Mouse (Mus musculus) ES-E14 (cell line): Measurements from ENCODE around the gene Znrf4. TPM values are rescaled to one million over a fixed set of nuclear protein-coding genes. Genes with fewer than 3 reads are reported as not detected.

Source experiments
- DNase-seq: peaks from one replicate; pipeline ENCODE4 v3.0.0-alpha.2; 2013; ENCODE audit warnings: low read depth, low spot score
- H3K27ac ChIP-seq: 2 replicates; pipeline ENCODE4 v1.5.1; 2012; ENCODE audit warnings: low read depth, mild to moderate bottlenecking, low read length, moderate library complexity, mixed read lengths; ENCODE audit not compliant: poor library complexity, insufficient read depth, severe bottlenecking
- H3K36me3 ChIP-seq: 2 replicates; pipeline ENCODE4 v1.6.1; 2012; ENCODE audit warnings: mild to moderate bottlenecking, low read length, moderate library complexity, mixed read lengths; ENCODE audit not compliant: control insufficient read depth, poor library complexity, insufficient read depth, severe bottlenecking
- H3K4me1 ChIP-seq, 2 experiments: fragments of 150-350 bp in 1 of 2; sonication (generic) in 1 of 2; 2 replicates each; pipeline ENCODE4 v1.6.1; 2012; ENCODE audit warnings: low read length in 2 of 2, mild to moderate bottlenecking in 1 of 2, mixed read lengths in 1 of 2; ENCODE audit not compliant: control insufficient read depth in 2 of 2, insufficient read depth in 2 of 2, poor library complexity in 1 of 2
- H3K4me3 ChIP-seq, 2 experiments: fragments of 150-350 bp in 1 of 2; sonication (generic) in 1 of 2; 2 replicates each; pipeline ENCODE4 v1.5.1; 2012; ENCODE audit warnings: low read length in 2 of 2, low read depth in 1 of 2, mild to moderate bottlenecking in 1 of 2, mixed read lengths in 1 of 2; ENCODE audit not compliant: insufficient read depth in 1 of 2, poor library complexity in 1 of 2, severe bottlenecking in 1 of 2
- H3K9ac ChIP-seq: 2 replicates; pipeline ENCODE4 v1.6.1; 2012; ENCODE audit warnings: low read depth, mild to moderate bottlenecking, low read length, mixed read lengths; ENCODE audit not compliant: poor library complexity, insufficient read depth, severe bottlenecking
- H3K9me3 ChIP-seq: fragments of 150-350 bp; sonication (generic); 2 replicates; pipeline ENCODE4 v1.6.1; 2012; ENCODE audit warnings: low read depth, mild to moderate bottlenecking, low read length; ENCODE audit not compliant: control insufficient read depth, insufficient read depth
- CHD2 ChIP-seq: IDR thresholded peaks from 2 replicates; pipeline ENCODE4 v1.6.1; 2014; ENCODE audit warnings: mild to moderate bottlenecking, low read depth, low read length, inconsistent platforms
- HCFC1 ChIP-seq: IDR thresholded peaks from 2 replicates; pipeline ENCODE4 v1.6.1; 2012; ENCODE audit warnings: low read length, inconsistent platforms, borderline replicate concordance; ENCODE audit not compliant: insufficient read depth
- MAFK ChIP-seq: IDR thresholded peaks from 2 replicates; pipeline ENCODE4 v1.6.1; 2014; ENCODE audit warnings: mild to moderate bottlenecking, low read depth, low read length, inconsistent platforms; ENCODE audit not compliant: insufficient read depth
- ZC3H11A ChIP-seq: IDR thresholded peaks from 2 replicates; pipeline ENCODE4 v1.6.1; 2012; ENCODE audit warnings: low read depth, mild to moderate bottlenecking, inconsistent platforms, low read length, borderline replicate concordance
- ZNF384 ChIP-seq: IDR thresholded peaks from 2 replicates; pipeline ENCODE4 v1.6.1; 2012; ENCODE audit warnings: low read depth, low read length, inconsistent platforms
- in situ Hi-C, 2 experiments: fragments of 600-800 bp; cut with MboI; formaldehyde crosslinking; loops; one replicate each; pipeline ENCODE4 v1.15.1; 2025; ENCODE audit warnings: low sequenced_read_pairs in 2 of 2, inconsistent platforms in 1 of 2; ENCODE audit not compliant: unreplicated experiment in 2 of 2
- total RNA-seq: library from RNA; depleted of rRNA; stranded (reverse); fragments of 300-350 nt; gene quantifications from 2 replicates; pipeline ENCODE4 v1.2.3, GENCODE M21; 2012

The Znrf4 gene
- total RNA-seq, 1 experiment, result not detected

GRCm38 (mm10) chr17:56478191-56478611, 34.0 kb downstream of the Znrf4 start:
- no peak for TF ChIP-seq ZNF384
- Histone ChIP-seq H3K4me3 (no peak overlapping the region), H3K9ac (no peak overlapping the region), H3K4me1 (peaks cover 7 to 22% of the 10 kb centered on the region in 2 experiments; a peak in 2 of 4 replicates), H3K36me3 (no peaks in the 10 kb centered on the region), H3K9me3 (no peaks in the 10 kb centered on the region), H3K27ac (no peak overlapping the region)
- DNase-seq, result no peak
- in situ Hi-C loops, result no loop called here

- no peaks in the 10 kb centered on the region for H3K9me3 ChIP-seq
- H3K9ac ChIP-seq, result no peak overlapping the region
- no peak for DNase-seq
- TF ChIP-seq ZNF384, result no peak
- no peak for TF ChIP-seq MAFK
- no peak for TF ChIP-seq HCFC1
- H3K36me3 ChIP-seq, result no peaks in the 10 kb centered on the region
- H3K4me1 ChIP-seq, result peaks cover 7 to 28% of the 10 kb centered on the region in 2 experiments; a peak in 2 of 4 replicates
- H3K27ac ChIP-seq, result no peak overlapping the region
- H3K4me3 ChIP-seq, result no peak overlapping the region
- in situ Hi-C loops, result no loop called here
These were observed 34.9 kb downstream of the Znrf4 start for GRCm38 (mm10) chr17:56477191-56477818.

GRCm38 (mm10) chr17:56476402-56476752, 35.9 kb downstream of the Znrf4 start, which contains the start of gene Ptprs:
TSS of gene Ptprs (minus strand) at chr17:56476483.
- Histone ChIP-seq H3K36me3 (no peaks in the 10 kb centered on the region), H3K27ac (no peak within 1 kb of the TSS; the same call in 1 of the 2 replicates), H3K4me3 (peak within 1 kb of the TSS; percentile 73 to 92), H3K9me3 (no peaks in the 10 kb centered on the region), H3K9ac (peak within 1 kb of the TSS; percentile 72), H3K4me1 (peaks cover 7 to 35% of the 10 kb centered on the region in 2 experiments; a peak in 2 of 4 replicates)
- TF ChIP-seq ZNF384 (no peak), CHD2 (no peak), HCFC1 (no peak), ZC3H11A (no peak), MAFK (no peak)
- in situ Hi-C loops, result no loop called here
- DNase-seq, result peak; percentile 81

DNA sequence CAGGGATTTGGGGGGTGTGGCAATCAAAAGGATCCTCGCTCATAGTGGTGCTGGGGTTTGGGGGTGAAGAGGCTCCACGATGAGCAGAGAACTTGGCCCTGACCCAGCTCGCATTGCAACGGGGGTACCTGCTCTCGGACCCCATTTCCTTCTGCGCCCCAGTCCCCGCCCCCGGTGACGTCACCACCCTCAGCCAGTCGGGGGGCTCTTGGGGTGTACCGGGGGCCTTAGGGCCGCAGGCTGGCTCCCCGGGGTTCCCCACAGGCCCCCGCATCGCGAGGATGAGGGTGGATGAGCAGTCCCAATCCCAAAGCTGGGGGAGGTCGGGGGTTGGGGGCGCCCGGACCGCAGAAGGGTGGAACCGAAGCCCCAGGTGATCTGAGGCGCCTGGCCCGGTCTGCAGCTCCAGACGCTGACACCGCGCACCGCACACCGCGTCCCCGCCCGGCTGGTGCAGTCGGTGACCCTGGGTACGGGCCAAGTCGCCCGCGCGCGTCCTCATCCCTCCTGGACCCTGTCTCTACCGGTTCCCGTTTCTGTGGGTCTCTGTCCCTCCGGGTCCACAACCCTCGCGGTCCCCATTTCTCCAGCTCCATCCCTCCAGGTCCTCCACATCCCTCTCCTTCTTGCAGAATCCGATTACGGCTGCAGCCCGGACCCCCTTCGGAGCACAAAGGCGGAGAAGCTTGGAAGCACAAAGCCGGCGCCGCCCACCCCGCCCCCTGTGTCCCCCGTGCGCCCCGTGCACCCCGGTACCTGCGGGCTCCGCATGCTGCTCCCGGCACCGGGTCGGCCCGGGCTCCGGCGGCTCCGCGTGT, 36.4 kb downstream of the Znrf4 start:
- no peak for DNase-seq
- peak overlapping the region; percentile 73 to 92 for H3K4me3 ChIP-seq
- H3K4me1 ChIP-seq, result peaks cover 7 to 40% of the 10 kb centered on the region in 2 experiments; a peak in 3 of 4 replicates
- no peaks in the 10 kb centered on the region for H3K36me3 ChIP-seq
- no peak overlapping the region; the same call in 1 of the 2 replicates for H3K27ac ChIP-seq
- peak overlapping the region; percentile 72 for H3K9ac ChIP-seq
- in situ Hi-C loops, result no loop called here
- no peaks in the 10 kb centered on the region for H3K9me3 ChIP-seq
- TF ChIP-seq MAFK, result no peak
- TF ChIP-seq ZC3H11A, result no peak
- TF ChIP-seq HCFC1, result no peak
